Mouse (Mus musculus) megakaryocyte, embryonic 14.5 days (primary cell): ENCODE data around the gene Flvcr2. TPM values are rescaled to one million over a fixed set of nuclear protein-coding genes. Genes with fewer than 3 reads are reported as not detected.

Experiments
- H3K27me3 ChIP-seq: replicated peaks from 2 replicates; pipeline ENCODE3; 2012; ENCODE audit warnings: inconsistent platforms
- H3K36me3 ChIP-seq: replicated peaks from 2 replicates; pipeline ENCODE3; 2012; ENCODE audit warnings: low read length, inconsistent platforms, mixed read lengths
- H3K4me1 ChIP-seq: 2 replicates; pipeline ENCODE4 v1.6.1; 2012; ENCODE audit warnings: inconsistent platforms
- H3K4me3 ChIP-seq: replicated peaks from 2 replicates; pipeline ENCODE3; 2012; ENCODE audit warnings: moderate library complexity, mild to moderate bottlenecking, inconsistent platforms
- H3K9me3 ChIP-seq: 2 replicates; pipeline ENCODE4 v1.6.1; 2012; ENCODE audit warnings: inconsistent platforms
- FLI1 ChIP-seq: IDR thresholded peaks from 2 replicates; pipeline ENCODE4 v1.6.1; 2012; ENCODE audit warnings: low read length, inconsistent platforms, mixed read lengths
- GATA1 ChIP-seq: IDR thresholded peaks from 3 replicates; pipeline ENCODE4 v1.6.1; 2012; ENCODE audit warnings: mixed read lengths, low read length, inconsistent platforms, borderline replicate concordance
- polyA plus RNA-seq: library from polyadenylated mRNA; stranded (reverse); fragments of >175 nt; gene quantifications from 2 replicates; pipeline ENCODE4 v1.2.3, GENCODE M21; 2012; ENCODE audit warnings: low replicate concordance; ENCODE audit not compliant: insufficient read depth

The Flvcr2 gene
- polyA plus RNA-seq, 1 experiment: not detected

GRCm38 (mm10) chr12:85705831-85706530 is 40.4 kb upstream of the Flvcr2 start:
- TF ChIP-seq GATA1: no peak
- no peak for TF ChIP-seq FLI1
- H3K27me3 ChIP-seq: no peaks in the 10 kb centered on the region
- H3K4me1 ChIP-seq: peaks cover 50% of the 10 kb centered on the region
- H3K9me3 ChIP-seq: no peaks in the 10 kb centered on the region
- H3K36me3 ChIP-seq: peaks cover 41% of the 10 kb centered on the region
- peak overlapping the region; percentile 94 for H3K4me3 ChIP-seq

DNA sequence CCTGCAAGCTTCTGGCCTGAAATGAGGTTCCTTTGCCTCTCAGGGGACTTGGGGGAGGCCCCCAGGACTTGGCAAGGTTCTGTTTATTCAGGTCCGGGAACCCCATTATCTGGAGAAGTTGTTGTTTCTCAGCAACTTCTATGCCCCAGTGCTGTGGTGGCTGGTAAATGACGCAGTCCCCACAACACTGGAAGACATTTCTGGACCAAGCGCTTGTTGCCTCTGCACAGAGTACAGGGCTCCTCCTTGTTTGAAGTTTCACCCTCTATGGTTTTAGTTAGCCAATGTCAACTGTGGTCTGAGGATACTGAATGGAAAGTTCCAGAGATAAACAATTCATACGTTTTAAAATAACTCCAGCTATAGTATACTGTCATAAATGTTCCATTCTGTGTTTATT is 39.4 kb upstream of the Flvcr2 start:
- Histone ChIP-seq H3K36me3 (peaks cover 39% of the 10 kb centered on the region), H3K9me3 (no peaks in the 10 kb centered on the region), H3K27me3 (no peaks in the 10 kb centered on the region), H3K4me1 (peaks cover 50% of the 10 kb centered on the region), H3K4me3 (no peak overlapping the region)
- TF ChIP-seq GATA1 (no peak), FLI1 (no peak)

GRCm38 (mm10) chr12:85707391-85707790 is 38.9 kb upstream of the Flvcr2 start:
- Histone ChIP-seq H3K36me3 (peaks cover 36% of the 10 kb centered on the region), H3K9me3 (no peaks in the 10 kb centered on the region), H3K4me1 (peaks cover 46% of the 10 kb centered on the region), H3K27me3 (no peaks in the 10 kb centered on the region), H3K4me3 (no peak overlapping the region)
- TF ChIP-seq GATA1 (no peak), FLI1 (no peak)

DNA sequence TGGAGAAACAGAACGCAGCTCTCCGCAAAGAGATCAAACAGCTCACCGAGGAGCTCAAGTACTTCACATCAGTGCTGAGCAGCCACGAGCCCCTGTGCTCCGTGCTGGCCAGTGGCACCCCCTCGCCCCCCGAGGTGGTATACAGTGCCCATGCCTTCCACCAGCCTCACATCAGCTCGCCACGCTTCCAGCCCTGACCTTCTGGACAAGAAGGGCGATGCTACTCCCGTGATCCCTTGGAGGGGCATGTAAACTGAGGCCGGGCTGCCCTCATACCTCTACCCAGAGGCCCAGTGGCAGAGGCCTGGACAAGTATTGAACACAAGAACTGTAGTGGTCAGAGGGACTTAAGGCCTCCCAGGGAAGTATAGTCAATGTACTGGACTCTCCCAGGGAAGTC is 37.8 kb upstream of the Flvcr2 start:
- Histone ChIP-seq H3K4me3 (no peak overlapping the region), H3K27me3 (no peaks in the 10 kb centered on the region), H3K4me1 (peaks cover 35% of the 10 kb centered on the region), H3K36me3 (peaks cover 26% of the 10 kb centered on the region), H3K9me3 (peaks cover 2% of the 10 kb centered on the region; the same call in 1 of the 2 replicates)
- TF ChIP-seq GATA1: no peak
- no peak for TF ChIP-seq FLI1

GRCm38 (mm10) chr12:85710695-85711094 is 35.6 kb upstream of the Flvcr2 start:
- Histone ChIP-seq H3K36me3 (peaks cover 24% of the 10 kb centered on the region), H3K4me1 (peaks cover 15% of the 10 kb centered on the region)
- TF ChIP-seq GATA1 (no peak), FLI1 (no peak)

DNA sequence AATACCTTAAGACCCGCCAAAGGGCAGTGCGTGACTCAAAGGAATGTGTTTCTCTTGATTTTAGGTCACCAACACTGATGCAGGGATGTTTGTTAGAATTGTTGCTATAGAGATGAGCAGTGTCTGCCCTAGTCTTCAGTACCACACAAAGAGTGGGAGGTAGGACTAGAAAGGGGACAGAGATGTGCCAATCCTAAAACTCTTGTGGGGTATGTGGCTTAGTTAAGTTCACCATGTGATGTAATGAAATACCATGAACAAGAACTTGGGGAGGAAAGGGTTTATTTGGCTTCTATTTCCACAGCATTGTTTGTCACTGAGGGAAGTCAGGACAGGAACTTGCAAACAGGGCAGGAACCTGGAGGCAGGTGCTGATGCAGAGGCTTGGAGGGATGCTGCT is 33.8 kb upstream of the Flvcr2 start:
- Histone ChIP-seq H3K4me3 (no peak overlapping the region), H3K4me1 (no peaks in the 10 kb centered on the region), H3K36me3 (peaks cover 24% of the 10 kb centered on the region), H3K9me3 (peaks cover 5% of the 10 kb centered on the region; the same call in 1 of the 2 replicates), H3K27me3 (no peaks in the 10 kb centered on the region)
- TF ChIP-seq FLI1 (no peak), GATA1 (no peak)

More at GRCm38 (mm10) chr12:85710695-85711094, 35.6 kb upstream of the Flvcr2 start:
- Histone ChIP-seq H3K27me3 (no peaks in the 10 kb centered on the region), H3K4me3 (peak overlapping the region; percentile 64), H3K9me3 (peaks cover 5% of the 10 kb centered on the region; the same call in 1 of the 2 replicates)

DNA sequence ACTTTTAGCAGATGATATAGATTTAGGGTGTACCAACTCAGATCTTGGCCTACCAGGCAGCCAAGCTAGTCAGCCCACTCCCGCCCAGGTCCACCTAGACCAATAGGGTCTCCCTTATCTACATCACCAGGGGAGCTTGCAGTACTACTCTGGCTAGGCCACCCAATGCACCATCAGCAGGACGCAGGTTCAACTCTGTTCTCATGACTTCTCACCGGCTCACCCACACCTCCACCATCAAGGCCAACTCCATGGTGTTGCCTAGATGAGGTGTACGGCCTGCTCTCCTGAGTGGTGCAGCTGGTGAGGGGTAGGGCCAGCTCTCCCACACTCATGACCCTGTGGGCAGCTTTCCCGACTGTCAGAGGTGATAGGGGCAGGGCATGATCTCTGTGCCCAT is 32.2 kb upstream of the Flvcr2 start:
- H3K27me3 ChIP-seq: no peaks in the 10 kb centered on the region
- TF ChIP-seq FLI1: no peak
- no peak for TF ChIP-seq GATA1
- H3K36me3 ChIP-seq: peaks cover 12% of the 10 kb centered on the region
- peaks cover 5% of the 10 kb centered on the region; the same call in 1 of the 2 replicates for H3K9me3 ChIP-seq
- no peaks in the 10 kb centered on the region for H3K4me1 ChIP-seq
- H3K4me3 ChIP-seq: no peak overlapping the region

DNA sequence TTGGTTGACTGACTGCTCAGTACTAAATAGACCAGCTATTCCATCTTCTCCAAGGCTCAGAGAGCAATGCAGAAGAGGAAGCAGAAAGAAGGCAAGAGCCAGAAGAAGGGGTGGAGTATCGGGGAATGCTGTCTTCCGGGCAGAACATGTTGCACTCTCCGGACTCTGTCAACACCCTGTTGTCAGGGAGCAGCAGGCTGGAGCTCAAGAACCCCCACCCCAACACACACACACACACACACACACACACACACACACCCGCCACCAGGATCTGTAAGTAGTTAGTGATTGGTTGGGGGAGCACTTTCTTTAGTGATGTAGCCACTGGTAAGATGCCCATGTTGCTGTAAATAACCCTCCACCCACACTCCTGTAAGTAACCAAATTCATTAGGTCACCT is 21.0 kb upstream of the Flvcr2 start:
- H3K4me3 ChIP-seq: no peak overlapping the region
- peaks cover 35% of the 10 kb centered on the region for H3K27me3 ChIP-seq
- TF ChIP-seq GATA1 (no peak), FLI1 (no peak)
- no peaks in the 10 kb centered on the region for H3K36me3 ChIP-seq
- H3K4me1 ChIP-seq: peaks cover 13% of the 10 kb centered on the region
- peaks cover 4% of the 10 kb centered on the region for H3K9me3 ChIP-seq

- H3K36me3 ChIP-seq: no peaks in the 10 kb centered on the region
- no peak for TF ChIP-seq FLI1
- no peak for TF ChIP-seq GATA1
These were observed 19.5 kb upstream of the Flvcr2 start for GRCm38 (mm10) chr12:85726729-85727397.

GRCm38 (mm10) chr12:85728181-85728580 is 18.2 kb upstream of the Flvcr2 start:
- TF ChIP-seq GATA1 (no peak), FLI1 (no peak)
- 0 out of 2 replicates have a peak, but pooled peaks cover 2% of the 10 kb centered on the region for H3K9me3 ChIP-seq
- no peaks in the 10 kb centered on the region for H3K36me3 ChIP-seq
- peaks cover 31% of the 10 kb centered on the region for H3K27me3 ChIP-seq
- H3K4me3 ChIP-seq: no peak overlapping the region
- peaks cover 13% of the 10 kb centered on the region for H3K4me1 ChIP-seq

More at GRCm38 (mm10) chr12:85726729-85727397, 19.5 kb upstream of the Flvcr2 start:
- H3K9me3 ChIP-seq: no peaks in the 10 kb centered on the region
- H3K4me3 ChIP-seq: no peak overlapping the region
- peaks cover 13% of the 10 kb centered on the region for H3K4me1 ChIP-seq
- peaks cover 30% of the 10 kb centered on the region for H3K27me3 ChIP-seq
